Mouse (Mus musculus) midbrain, embryonic 12.5 days (tissue): ENCODE measurements at regions not wholly inside any gene's neighbourhood (a gene's known extent, or its start where the extent isn't known, plus 50 kb on each side); places are given as distances from the start of the nearest gene placed in this dataset.
A peak's percentile ranks its signal among the peaks of the same experiment; 100 is the strongest.

ENCODE experiments used
- ATAC-seq: fragments of 200-750 bp; cut with Nextera tagmentation; 2 replicates; pipeline ENCODE4 v1.8.0; 2017; ENCODE audit warnings: low read depth, moderate TSS enrichment, moderate library complexity; ENCODE audit not compliant: low FRiP score
- H3K27ac ChIP-seq: fragments of 300-500 bp; sonication (generic); replicated peaks from 2 replicates; pipeline ENCODE4 v1.5.1; 2016; ENCODE audit warnings: mild to moderate bottlenecking
- H3K27me3 ChIP-seq: fragments of 300-500 bp; sonication (generic); 2 replicates; pipeline ENCODE4 v1.6.1; 2016; ENCODE audit warnings: mild to moderate bottlenecking
- H3K36me3 ChIP-seq: fragments of 300-500 bp; sonication (generic); 2 replicates; pipeline ENCODE4 v1.6.1; 2016
- H3K4me1 ChIP-seq: fragments of 300-500 bp; sonication (generic); 2 replicates; pipeline ENCODE4 v1.6.1; 2016
- H3K4me2 ChIP-seq: fragments of 300-500 bp; sonication (generic); replicated peaks from 2 replicates; pipeline ENCODE4 v1.6.1; 2016; ENCODE audit warnings: mild to moderate bottlenecking, moderate library complexity
- H3K4me3 ChIP-seq: fragments of 300-500 bp; sonication (generic); 2 replicates; pipeline ENCODE4 v1.5.1; 2016; ENCODE audit warnings: mild to moderate bottlenecking
- H3K9ac ChIP-seq: fragments of 300-500 bp; sonication (generic); replicated peaks from 2 replicates; pipeline ENCODE4 v1.6.1; 2016; ENCODE audit warnings: mild to moderate bottlenecking, moderate library complexity
- H3K9me3 ChIP-seq: fragments of 300-500 bp; sonication (generic); 2 replicates; pipeline ENCODE4 v1.6.1; 2016; ENCODE audit warnings: mild to moderate bottlenecking
- WGBS: fragments of 180-500 bp; shearing (Covaris S2); methylation state at CpG from one replicate; pipeline ENCODE4 v1.1.7; 2016; 5-methylcytosine and 5-hydroxymethylcytosine counted together

DNA sequence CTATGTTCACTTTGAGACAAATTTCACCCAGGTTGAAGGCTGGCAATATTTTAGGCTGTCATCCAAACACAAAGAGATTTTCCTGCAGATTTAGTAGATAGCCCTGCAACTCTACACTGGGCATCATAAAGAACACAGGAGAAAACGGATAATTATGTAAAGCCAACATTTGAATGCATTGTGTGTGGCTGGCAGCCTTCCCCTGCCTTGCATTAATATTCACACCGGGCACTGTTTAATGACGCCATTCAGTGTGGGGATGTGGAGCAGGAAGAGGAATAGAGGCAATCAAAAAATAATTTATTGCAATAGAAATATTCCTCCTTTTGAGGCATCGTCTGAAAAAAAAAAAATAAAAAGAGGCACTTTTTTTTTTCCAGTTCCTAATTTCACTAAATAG is 105.7 kb downstream of the Samd5 start:
- H3K9me3 ChIP-seq: no peaks in the 10 kb centered on the region
- 29% methylated on average over 4 of the region's 4 CpGs for WGBS
- no peak overlapping the region for H3K4me3 ChIP-seq
- ATAC-seq: peak; percentile 88
- H3K4me1 ChIP-seq: peaks cover 11% of the 10 kb centered on the region
- no peak overlapping the region for H3K9ac ChIP-seq
- H3K4me2 ChIP-seq: no peak overlapping the region
- 0 out of 2 replicates have a peak overlapping the region, but pooled peaks have one; percentile 10 for H3K27ac ChIP-seq
- no peaks in the 10 kb centered on the region for H3K27me3 ChIP-seq
- H3K36me3 ChIP-seq: no peaks in the 10 kb centered on the region

DNA sequence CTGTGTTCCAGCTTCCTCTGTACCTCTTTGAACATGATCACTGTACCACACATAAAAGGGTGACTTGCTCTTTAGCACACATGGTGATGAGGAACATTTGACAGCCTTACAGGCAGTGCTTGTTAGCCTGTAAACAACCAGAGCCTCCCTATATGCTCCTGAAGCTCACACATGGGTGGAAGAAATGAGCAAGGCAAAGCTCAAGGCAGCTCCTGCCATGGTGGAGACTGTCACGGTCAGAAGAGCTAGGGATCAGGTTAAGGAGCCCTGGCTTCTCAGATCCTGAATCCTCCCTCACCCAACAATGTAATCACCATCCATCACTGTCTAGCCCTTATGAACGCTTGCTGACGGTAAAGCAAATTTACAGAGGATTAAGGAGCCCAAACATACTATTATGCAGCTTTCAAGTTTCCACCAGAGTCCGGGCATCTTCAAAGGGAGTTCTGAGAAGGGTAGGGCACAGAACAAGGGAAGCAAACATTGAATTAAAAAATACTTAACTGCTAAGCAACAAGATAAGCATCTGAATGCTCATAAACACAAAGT is 117.4 kb downstream of the Samd5 start:
- H3K36me3 ChIP-seq: no peaks in the 10 kb centered on the region
- H3K4me3 ChIP-seq: no peak overlapping the region
- no peaks in the 10 kb centered on the region for H3K27me3 ChIP-seq
- no peaks in the 10 kb centered on the region for H3K9me3 ChIP-seq
- 11% methylated on average over 4 of the region's 4 CpGs for WGBS
- H3K4me2 ChIP-seq: no peak overlapping the region
- H3K27ac ChIP-seq: peak overlapping the region; percentile 15; the same call in 1 of the 2 replicates
- peaks cover 17% of the 10 kb centered on the region; the same call in 1 of the 2 replicates for H3K4me1 ChIP-seq
- no peak for ATAC-seq
- H3K9ac ChIP-seq: no peak overlapping the region

DNA sequence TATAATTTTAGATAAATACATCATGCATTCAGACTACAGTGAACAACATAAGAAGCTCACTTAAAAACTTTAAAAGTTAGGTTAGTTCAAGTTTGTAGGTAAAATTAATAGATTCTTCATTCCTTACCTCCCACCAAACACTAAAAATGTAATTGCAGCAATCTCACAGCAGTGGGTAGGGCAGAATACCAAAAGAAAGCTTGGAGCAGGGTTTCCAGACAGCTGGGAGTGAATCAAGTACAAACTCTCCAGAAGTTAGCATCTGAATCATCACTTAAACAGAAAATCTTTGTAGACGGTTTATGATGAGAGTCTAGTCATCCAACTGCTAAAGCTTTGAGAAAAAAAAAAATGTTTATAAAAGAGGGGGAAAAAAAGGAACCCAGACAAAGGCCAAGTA is 117.9 kb downstream of the Samd5 start:
- no peak overlapping the region for H3K4me3 ChIP-seq
- H3K27me3 ChIP-seq: no peaks in the 10 kb centered on the region
- no peak overlapping the region for H3K9ac ChIP-seq
- no peaks in the 10 kb centered on the region for H3K9me3 ChIP-seq
- H3K4me1 ChIP-seq: peaks cover 17% of the 10 kb centered on the region; the same call in 1 of the 2 replicates
- H3K27ac ChIP-seq: 0 out of 2 replicates have a peak overlapping the region, but pooled peaks have one; percentile 15
- 38% methylated on average over 1 of the region's 1 CpGs for WGBS
- ATAC-seq: no peak
- H3K4me2 ChIP-seq: no peak overlapping the region
- H3K36me3 ChIP-seq: no peaks in the 10 kb centered on the region

DNA sequence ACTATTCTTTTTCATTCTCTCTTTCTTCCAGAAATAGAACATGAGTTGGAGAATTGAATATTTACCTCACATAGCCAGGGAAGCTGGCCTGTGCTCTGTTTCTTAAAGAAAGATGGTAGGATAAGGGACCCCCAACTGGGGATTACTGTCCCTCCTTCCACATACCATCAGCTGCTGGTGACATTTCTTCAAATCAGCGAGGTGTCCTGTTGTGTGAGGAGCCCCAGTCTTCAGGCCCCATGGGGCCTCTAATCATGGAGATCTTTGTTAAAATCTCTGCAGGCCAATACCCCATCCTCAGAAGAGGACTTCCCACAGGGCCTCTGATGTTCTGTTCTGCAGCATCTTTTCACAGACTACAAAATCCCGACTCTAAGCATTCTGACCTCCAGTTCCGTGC is 121.1 kb downstream of the Samd5 start:
- Histone ChIP-seq H3K4me3 (no peak overlapping the region), H3K27ac (no peak overlapping the region), H3K27me3 (no peaks in the 10 kb centered on the region), H3K4me2 (no peak overlapping the region), H3K36me3 (no peaks in the 10 kb centered on the region), H3K4me1 (peaks cover 17% of the 10 kb centered on the region; the same call in 1 of the 2 replicates), H3K9ac (no peak overlapping the region), H3K9me3 (no peaks in the 10 kb centered on the region)
- no peak for ATAC-seq
- WGBS: 9% methylated on average over 3 of the region's 3 CpGs

DNA sequence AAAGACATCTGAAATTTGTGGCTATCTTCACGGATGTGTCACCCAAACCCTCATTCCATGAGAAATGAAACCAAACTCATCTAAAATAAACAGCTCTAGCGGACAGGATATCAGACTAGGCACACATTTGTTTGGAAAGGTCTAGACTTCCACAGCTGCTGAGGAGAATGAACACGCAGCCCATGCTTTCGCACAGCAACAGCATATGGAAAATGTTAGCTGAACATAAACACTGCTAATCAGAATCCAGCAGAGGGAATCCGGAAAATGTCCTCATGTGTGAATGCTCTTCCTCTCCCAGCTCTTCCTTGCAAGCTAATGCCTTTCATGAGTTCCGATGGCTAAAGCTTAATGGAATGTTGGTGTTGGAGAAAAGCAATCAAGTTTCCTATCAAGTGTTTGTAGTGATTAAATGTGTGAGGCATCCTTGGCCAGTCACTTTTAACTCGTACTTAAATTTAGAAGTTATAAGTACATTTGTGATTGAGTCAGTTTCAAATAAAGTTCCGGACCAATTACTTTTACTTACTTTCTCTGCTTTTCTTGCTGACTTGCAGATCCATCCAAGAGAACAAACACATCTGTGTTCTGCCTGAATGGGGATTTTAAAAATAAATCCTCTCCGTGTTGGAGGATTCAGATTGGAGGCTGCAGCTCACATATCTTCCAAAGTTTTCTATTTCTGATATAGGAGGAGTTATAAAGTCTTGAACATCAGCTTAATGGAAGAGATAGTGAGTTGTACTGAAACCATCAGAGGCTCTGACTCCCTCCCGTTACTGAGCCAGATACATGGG is 124.9 kb downstream of the Samd5 start:
- peaks cover 12% of the 10 kb centered on the region for H3K4me1 ChIP-seq
- H3K9ac ChIP-seq: no peak overlapping the region
- H3K36me3 ChIP-seq: no peaks in the 10 kb centered on the region
- no peaks in the 10 kb centered on the region for H3K9me3 ChIP-seq
- H3K4me2 ChIP-seq: no peak overlapping the region
- H3K4me3 ChIP-seq: no peak overlapping the region
- 73% methylated on average over 10 of the region's 10 CpGs for WGBS
- no peak for ATAC-seq
- no peak overlapping the region for H3K27ac ChIP-seq
- no peaks in the 10 kb centered on the region for H3K27me3 ChIP-seq

DNA sequence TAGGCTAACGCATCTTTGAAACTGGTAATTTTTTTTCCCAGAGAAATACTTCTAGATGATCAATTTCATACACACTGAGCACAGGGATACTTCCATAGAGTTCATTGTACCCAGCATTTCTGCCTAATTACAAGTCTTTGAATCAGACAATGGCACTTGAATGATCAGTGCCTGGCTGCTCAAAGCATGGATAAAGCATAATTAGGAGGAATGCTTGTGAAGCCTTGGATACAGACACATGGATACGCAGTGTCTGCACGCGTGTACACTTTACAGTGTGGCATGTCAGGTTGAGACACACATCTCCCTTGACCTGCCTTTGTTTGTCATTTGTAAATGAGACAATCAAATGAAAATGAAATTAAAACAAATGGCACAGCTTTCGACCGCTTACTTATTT is 129.2 kb downstream of the Samd5 start:
- H3K9ac ChIP-seq: no peak overlapping the region
- H3K36me3 ChIP-seq: no peaks in the 10 kb centered on the region
- H3K4me3 ChIP-seq: no peak overlapping the region
- peak; percentile 52; the same call in 1 of the 2 replicates for ATAC-seq
- no peak overlapping the region for H3K4me2 ChIP-seq
- H3K27ac ChIP-seq: no peak overlapping the region
- H3K4me1 ChIP-seq: peaks cover 18% of the 10 kb centered on the region
- H3K27me3 ChIP-seq: no peaks in the 10 kb centered on the region
- WGBS: 62% methylated on average over 6 of the region's 6 CpGs
- H3K9me3 ChIP-seq: no peaks in the 10 kb centered on the region

DNA sequence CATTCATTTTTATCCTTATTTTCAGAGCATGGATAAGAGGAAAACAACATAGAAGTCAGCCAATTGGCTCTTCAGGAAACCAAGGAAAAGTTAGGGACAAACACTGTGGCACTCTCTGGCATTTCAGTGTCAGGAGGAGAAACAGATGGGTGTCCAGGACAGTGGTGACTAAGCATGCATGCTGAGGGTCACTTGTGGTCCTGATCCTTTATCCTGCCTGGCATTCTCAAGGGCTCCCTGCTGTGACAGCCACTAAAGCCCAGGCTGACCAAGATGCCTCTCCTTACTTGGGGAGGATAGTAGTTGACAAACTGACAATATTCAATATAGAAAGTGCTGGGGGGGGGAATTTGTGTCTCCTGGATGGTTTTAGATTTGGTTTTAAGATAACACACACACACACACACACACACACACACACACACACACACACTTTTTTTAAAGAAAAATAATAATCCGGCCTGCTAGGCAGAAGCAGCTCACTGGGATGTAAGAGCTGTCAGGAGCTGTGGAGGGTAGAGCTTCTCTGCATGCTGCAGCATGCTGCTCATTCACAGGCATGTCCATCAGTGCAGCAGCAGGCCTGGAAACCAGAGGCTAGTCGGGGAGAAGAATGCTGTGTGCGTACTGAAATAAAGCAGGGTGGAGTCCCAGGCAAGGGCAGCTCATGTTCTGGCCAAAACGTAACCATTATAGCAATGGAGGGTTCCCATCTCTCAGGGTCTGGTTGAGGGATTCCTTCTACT is 130.8 kb downstream of the Samd5 start:
- Histone ChIP-seq H3K27ac (no peak overlapping the region), H3K36me3 (no peaks in the 10 kb centered on the region), H3K4me2 (no peak overlapping the region), H3K4me1 (peaks cover 18% of the 10 kb centered on the region), H3K9me3 (no peaks in the 10 kb centered on the region), H3K27me3 (no peaks in the 10 kb centered on the region), H3K4me3 (no peak overlapping the region), H3K9ac (no peak overlapping the region)
- ATAC-seq: no peak
- 32% methylated on average over 4 of the region's 4 CpGs for WGBS

DNA sequence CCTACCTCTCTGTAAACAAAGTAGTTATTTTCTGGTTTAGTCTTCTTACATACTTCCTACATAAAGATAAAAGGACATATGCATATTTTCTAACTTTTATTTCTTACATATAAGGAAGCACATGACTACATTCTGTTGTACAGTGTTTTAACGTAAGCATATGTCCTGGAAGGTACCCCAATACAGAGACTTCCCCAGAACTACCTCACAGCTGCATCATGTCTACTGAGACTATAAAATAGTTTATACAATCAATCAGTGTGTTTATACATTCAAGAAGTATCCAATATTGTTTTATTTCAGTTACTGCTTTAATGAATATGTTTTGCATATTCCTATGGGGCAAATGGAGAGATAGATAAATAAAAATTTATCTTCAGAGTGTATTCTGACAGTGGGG is 133.4 kb downstream of the Samd5 start:
- Histone ChIP-seq H3K27me3 (no peaks in the 10 kb centered on the region), H3K4me1 (peaks cover 21% of the 10 kb centered on the region), H3K27ac (no peak overlapping the region), H3K36me3 (no peaks in the 10 kb centered on the region), H3K4me3 (no peak overlapping the region), H3K4me2 (no peak overlapping the region), H3K9me3 (no peaks in the 10 kb centered on the region), H3K9ac (no peak overlapping the region)
- ATAC-seq: no peak
- 91% methylated on average over 1 of the region's 1 CpGs for WGBS

DNA sequence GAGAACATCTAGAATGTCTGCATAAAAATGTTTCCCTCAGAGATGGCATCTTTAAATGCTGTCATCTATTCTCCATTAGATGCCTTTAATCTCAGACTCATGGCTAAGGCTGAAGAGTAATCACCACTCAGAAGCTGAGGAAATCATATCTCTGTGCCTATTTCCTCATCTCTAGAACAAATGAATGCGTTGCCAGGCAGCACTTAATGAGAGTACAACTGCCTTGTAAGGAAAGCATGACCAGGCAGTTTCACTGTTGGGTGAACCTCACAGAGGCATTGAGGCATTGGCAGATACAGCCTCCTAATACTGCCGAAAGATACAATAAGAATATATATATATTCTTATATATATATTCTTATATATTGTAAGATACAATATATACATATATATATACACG is 137.3 kb downstream of the Samd5 start:
- Histone ChIP-seq H3K27ac (no peak overlapping the region), H3K9ac (no peak overlapping the region)
- 90% methylated on average over 3 of the region's 3 CpGs for WGBS

DNA sequence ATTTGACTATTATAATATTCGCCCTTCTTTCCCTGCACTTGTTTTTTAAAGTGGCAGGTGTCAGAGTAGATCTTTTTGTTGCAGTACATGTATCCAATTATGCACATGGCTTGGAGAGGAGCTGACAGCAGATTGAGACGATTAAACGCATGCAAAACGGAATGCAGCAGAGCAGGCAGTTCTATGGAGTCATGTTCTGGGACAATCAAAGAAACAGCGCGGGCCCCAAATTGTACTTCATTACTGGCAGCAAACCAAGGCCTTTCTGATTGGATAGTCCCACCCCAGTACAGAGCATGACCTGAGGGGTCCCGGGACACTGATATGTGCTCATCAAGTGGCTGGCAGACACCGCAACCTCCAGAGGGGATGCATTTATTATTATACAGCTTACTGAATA is 140.5 kb downstream of the Samd5 start:
- Histone ChIP-seq H3K4me3 (no peak overlapping the region), H3K9ac (no peak overlapping the region), H3K9me3 (no peaks in the 10 kb centered on the region), H3K27ac (no peak overlapping the region), H3K36me3 (no peaks in the 10 kb centered on the region), H3K27me3 (no peaks in the 10 kb centered on the region), H3K4me2 (no peak overlapping the region), H3K4me1 (peaks cover 28% of the 10 kb centered on the region)
- 47% methylated on average over 8 of the region's 8 CpGs for WGBS
- peak; percentile 52; the same call in 1 of the 2 replicates for ATAC-seq

More for the DNA sequence above, 137.3 kb downstream of the Samd5 start:
- H3K9me3 ChIP-seq: no peaks in the 10 kb centered on the region
- H3K27me3 ChIP-seq: no peaks in the 10 kb centered on the region
- peaks cover 22% of the 10 kb centered on the region for H3K4me1 ChIP-seq
- H3K4me3 ChIP-seq: no peak overlapping the region
- ATAC-seq: no peak
- H3K36me3 ChIP-seq: no peaks in the 10 kb centered on the region
- no peak overlapping the region for H3K4me2 ChIP-seq

DNA sequence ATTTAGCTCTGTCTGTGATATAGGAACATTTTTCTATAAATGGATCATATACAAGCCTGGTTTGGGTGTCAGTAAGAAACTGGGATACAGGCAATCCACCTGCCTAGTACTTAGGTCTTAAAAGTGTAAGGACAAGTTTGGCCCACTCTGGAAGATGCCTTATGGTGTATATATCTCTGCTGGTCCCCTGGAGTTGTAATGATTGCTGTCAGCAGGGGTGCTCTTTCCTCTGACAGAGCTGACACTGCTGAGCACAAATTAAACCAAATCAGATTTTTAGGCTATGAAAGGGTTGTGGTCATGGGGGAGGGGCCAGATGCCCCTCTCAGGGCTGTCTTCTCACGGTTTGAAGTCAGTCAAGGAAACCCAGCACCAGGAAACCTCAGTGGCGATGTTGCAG is 141.7 kb downstream of the Samd5 start:
- no peak overlapping the region for H3K9ac ChIP-seq
- peaks cover 28% of the 10 kb centered on the region for H3K4me1 ChIP-seq
- H3K9me3 ChIP-seq: no peaks in the 10 kb centered on the region
- ATAC-seq: no peak
- H3K27me3 ChIP-seq: no peaks in the 10 kb centered on the region
- 9% methylated on average over 2 of the region's 2 CpGs for WGBS
- H3K27ac ChIP-seq: no peak overlapping the region
- H3K4me3 ChIP-seq: no peak overlapping the region
- no peak overlapping the region for H3K4me2 ChIP-seq
- H3K36me3 ChIP-seq: no peaks in the 10 kb centered on the region

DNA sequence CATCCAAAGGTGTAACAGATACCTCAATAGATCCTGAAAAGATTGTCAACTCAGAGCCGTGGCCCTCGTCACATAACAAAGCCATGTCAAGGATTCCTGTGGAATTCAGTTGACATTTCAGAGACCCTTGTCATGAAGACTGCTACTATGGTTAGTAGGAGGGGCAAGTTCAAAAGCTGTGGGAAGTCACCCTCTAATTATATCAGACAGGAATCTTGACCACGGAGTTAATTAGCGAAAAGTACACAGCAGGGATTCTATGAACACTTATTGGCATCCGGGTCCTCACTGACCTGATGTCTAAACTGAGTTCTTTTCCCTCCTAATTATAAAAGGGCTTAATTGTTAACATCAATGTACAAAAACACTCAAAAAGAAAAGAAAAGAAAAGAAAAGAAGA is 143.1 kb downstream of the Samd5 start:
- Histone ChIP-seq H3K9me3 (no peaks in the 10 kb centered on the region), H3K4me1 (peaks cover 24% of the 10 kb centered on the region), H3K27me3 (no peaks in the 10 kb centered on the region), H3K36me3 (no peaks in the 10 kb centered on the region), H3K4me3 (no peak overlapping the region), H3K9ac (no peak overlapping the region), H3K27ac (no peak overlapping the region), H3K4me2 (no peak overlapping the region)
- ATAC-seq: no peak
- WGBS: 33% methylated on average over 5 of the region's 5 CpGs
